Mouse (Mus musculus) megakaryocyte, embryonic 14.5 days (primary cell): ENCODE data around the gene Cul4a.

Source experiments
- FLI1 ChIP-seq: IDR thresholded peaks from 2 replicates; pipeline ENCODE4 v1.6.1; 2012; ENCODE audit warnings: low read length, inconsistent platforms, mixed read lengths
- GATA1 ChIP-seq: IDR thresholded peaks from 3 replicates; pipeline ENCODE4 v1.6.1; 2012; ENCODE audit warnings: mixed read lengths, low read length, inconsistent platforms, borderline replicate concordance

GRCm38 (mm10) chr8:13179482-13179881 is 74.1 kb downstream of the Cul4a start:
- no peak for TF ChIP-seq GATA1
- no peak for TF ChIP-seq FLI1
